Mouse (Mus musculus): ENCODE measurements at regions not wholly inside any gene's neighbourhood (a gene's known extent, or its start where the extent isn't known, plus 50 kb on each side); places are given as distances from the start of the nearest gene placed in this dataset.
"Not testable (repeated sequence)": the region's sequence is repeated elsewhere in the genome, so short reads cannot be mapped to it uniquely, and the experiment has no call there.

GRCm38 (mm10) chr13:113454490-113455295 lies 161.7 kb downstream of the BC067074 start:
- Histone ChIP-seq H3K4me3 (replicated peaks) (no peak overlapping the region), H3K9me3 (no peaks in the 10 kb centered on the region), H3K4me1 (no peaks in the 10 kb centered on the region), H3K36me3 (replicated peaks; ENCODE audit: low read length) (no peaks in the 10 kb centered on the region), H3K27me3 (replicated peaks) (no peaks in the 10 kb centered on the region)
- TF ChIP-seq GATA1 (IDR thresholded peaks at IDR 0.05; ENCODE audit: borderline replicate concordance, low read length) (no peak), FLI1 (IDR thresholded peaks at IDR 0.05; ENCODE audit: low read length) (no peak)

- no peak for TF ChIP-seq FLI1 (IDR thresholded peaks at IDR 0.05; ENCODE audit: low read length)
- TF ChIP-seq GATA1 (IDR thresholded peaks at IDR 0.05; ENCODE audit: borderline replicate concordance, low read length) = no peak
- Histone ChIP-seq H3K27me3 (replicated peaks) (no peaks in the 10 kb centered on the region), H3K4me1 (peaks cover 14% of the 10 kb centered on the region), H3K9me3 (no peaks in the 10 kb centered on the region), H3K36me3 (replicated peaks; ENCODE audit: low read length) (no peaks in the 10 kb centered on the region), H3K4me3 (replicated peaks) (no peak overlapping the region)
Observed at GRCm38 (mm10) chr13:113448378-113448777, 155.4 kb downstream of the BC067074 start.

- H3K4me1 ChIP-seq = peaks cover 20% of the 10 kb centered on the region
- TF ChIP-seq GATA1 (IDR thresholded peaks at IDR 0.05; ENCODE audit: borderline replicate concordance, low read length) (no peak), FLI1 (IDR thresholded peaks at IDR 0.05; ENCODE audit: low read length) (no peak)
- H3K27me3 ChIP-seq (replicated peaks) = no peaks in the 10 kb centered on the region
- no peaks in the 10 kb centered on the region for H3K36me3 ChIP-seq (replicated peaks; ENCODE audit: low read length)
- no peaks in the 10 kb centered on the region for H3K9me3 ChIP-seq
- peak overlapping the region; percentile 35 for H3K4me3 ChIP-seq (replicated peaks)
Observed at GRCm38 (mm10) chr13:113446226-113446625, 153.3 kb downstream of the BC067074 start.

GRCm38 (mm10) chr13:113444481-113444880 lies 151.5 kb downstream of the BC067074 start:
- H3K4me1 ChIP-seq = peaks cover 23% of the 10 kb centered on the region
- not testable (repeated sequence) for H3K9me3 ChIP-seq; H3K27me3 ChIP-seq (replicated peaks); H3K4me3 ChIP-seq (replicated peaks); H3K36me3 ChIP-seq (replicated peaks; ENCODE audit: low read length)

GRCm38 (mm10) chr13:113443078-113443477 lies 150.1 kb downstream of the BC067074 start:
- Histone ChIP-seq H3K36me3 (replicated peaks; ENCODE audit: low read length) (no peaks in the 10 kb centered on the region), H3K27me3 (replicated peaks) (no peaks in the 10 kb centered on the region), H3K9me3 (no peaks in the 10 kb centered on the region), H3K4me3 (replicated peaks) (no peak overlapping the region), H3K4me1 (peaks cover 28% of the 10 kb centered on the region)
- TF ChIP-seq FLI1 (IDR thresholded peaks at IDR 0.05; ENCODE audit: low read length) = no peak

- H3K4me3 ChIP-seq (replicated peaks) = no peak overlapping the region
- H3K4me1 ChIP-seq = peaks cover 24% of the 10 kb centered on the region
- no peak for TF ChIP-seq FLI1 (IDR thresholded peaks at IDR 0.05; ENCODE audit: low read length)
Observed at GRCm38 (mm10) chr13:113442169-113442568, 149.2 kb downstream of the BC067074 start.

GRCm38 (mm10) chr13:113440137-113440536 lies 147.2 kb downstream of the BC067074 start:
- H3K27me3 ChIP-seq (replicated peaks) = no peaks in the 10 kb centered on the region
- H3K36me3 ChIP-seq (replicated peaks; ENCODE audit: low read length) = no peaks in the 10 kb centered on the region
- H3K9me3 ChIP-seq = no peaks in the 10 kb centered on the region
- TF ChIP-seq GATA1 (IDR thresholded peaks at IDR 0.05; ENCODE audit: borderline replicate concordance, low read length) (no peak), FLI1 (IDR thresholded peaks at IDR 0.05; ENCODE audit: low read length) (no peak)
- no peak overlapping the region for H3K4me3 ChIP-seq (replicated peaks)
- peaks cover 24% of the 10 kb centered on the region for H3K4me1 ChIP-seq

More at GRCm38 (mm10) chr13:113442169-113442568, 149.2 kb downstream of the BC067074 start:
- Histone ChIP-seq H3K36me3 (replicated peaks; ENCODE audit: low read length) (no peaks in the 10 kb centered on the region), H3K27me3 (replicated peaks) (no peaks in the 10 kb centered on the region), H3K9me3 (no peaks in the 10 kb centered on the region)

- Histone ChIP-seq H3K4me3 (replicated peaks) (no peak overlapping the region), H3K36me3 (replicated peaks; ENCODE audit: low read length) (no peaks in the 10 kb centered on the region), H3K9me3 (no peaks in the 10 kb centered on the region), H3K27me3 (replicated peaks) (no peaks in the 10 kb centered on the region), H3K4me1 (peaks cover 24% of the 10 kb centered on the region)
- TF ChIP-seq FLI1 (IDR thresholded peaks at IDR 0.05; ENCODE audit: low read length) = no peak
- TF ChIP-seq GATA1 (IDR thresholded peaks at IDR 0.05; ENCODE audit: borderline replicate concordance, low read length) = no peak
Observed at GRCm38 (mm10) chr13:113439516-113439915, 146.6 kb downstream of the BC067074 start.

GRCm38 (mm10) chr13:113438872-113439271 lies 145.9 kb downstream of the BC067074 start:
- Histone ChIP-seq H3K9me3 (no peaks in the 10 kb centered on the region), H3K27me3 (replicated peaks) (no peaks in the 10 kb centered on the region), H3K36me3 (replicated peaks; ENCODE audit: low read length) (no peaks in the 10 kb centered on the region), H3K4me3 (replicated peaks) (no peak overlapping the region), H3K4me1 (peaks cover 24% of the 10 kb centered on the region)
- no peak for TF ChIP-seq FLI1 (IDR thresholded peaks at IDR 0.05; ENCODE audit: low read length)
- TF ChIP-seq GATA1 (IDR thresholded peaks at IDR 0.05; ENCODE audit: borderline replicate concordance, low read length) = no peak

GRCm38 (mm10) chr13:113436288-113436687 lies 143.3 kb downstream of the BC067074 start:
- H3K27me3 ChIP-seq (replicated peaks) = no peaks in the 10 kb centered on the region
- TF ChIP-seq FLI1 (IDR thresholded peaks at IDR 0.05; ENCODE audit: low read length) (no peak), GATA1 (IDR thresholded peaks at IDR 0.05; ENCODE audit: borderline replicate concordance, low read length) (no peak)
- H3K4me3 ChIP-seq (replicated peaks) = no peak overlapping the region
- no peaks in the 10 kb centered on the region for H3K9me3 ChIP-seq
- no peaks in the 10 kb centered on the region for H3K36me3 ChIP-seq (replicated peaks; ENCODE audit: low read length)
- H3K4me1 ChIP-seq = peaks cover 24% of the 10 kb centered on the region

GRCm38 (mm10) chr13:113435117-113435516 lies 142.2 kb downstream of the BC067074 start:
- Histone ChIP-seq H3K4me3 (replicated peaks) (no peak overlapping the region), H3K27me3 (replicated peaks) (no peaks in the 10 kb centered on the region), H3K36me3 (replicated peaks; ENCODE audit: low read length) (no peaks in the 10 kb centered on the region), H3K4me1 (peaks cover 24% of the 10 kb centered on the region), H3K9me3 (peaks cover 8% of the 10 kb centered on the region)
- no peak for TF ChIP-seq GATA1 (IDR thresholded peaks at IDR 0.05; ENCODE audit: borderline replicate concordance, low read length)
- no peak for TF ChIP-seq FLI1 (IDR thresholded peaks at IDR 0.05; ENCODE audit: low read length)
